Mouse (Mus musculus) embryonic facial prominence, embryonic 15.5 days (tissue): ENCODE measurements around the gene Gnaz. TPM values are rescaled to one million over a fixed set of nuclear protein-coding genes. Genes with fewer than 3 reads are reported as not detected.

ENCODE experiments used
- ATAC-seq: fragments of 200-750 bp; cut with Nextera tagmentation; 2 replicates; pipeline ENCODE4 v1.8.0; 2017; ENCODE audit warnings: low read depth, moderate TSS enrichment; ENCODE audit not compliant: insufficient number of reproducible peaks, low FRiP score, low TSS enrichment
- H3K27ac ChIP-seq: fragments of 300-500 bp; sonication (generic); replicated peaks from 2 replicates; pipeline ENCODE4 v1.5.1; 2015; ENCODE audit warnings: mild to moderate bottlenecking, inconsistent platforms
- H3K27me3 ChIP-seq: fragments of 300-500 bp; sonication (generic); 2 replicates; pipeline ENCODE4 v1.6.1; 2015; ENCODE audit warnings: inconsistent platforms
- H3K36me3 ChIP-seq: fragments of 300-500 bp; sonication (generic); 2 replicates; pipeline ENCODE4 v1.6.1; 2015; ENCODE audit warnings: mild to moderate bottlenecking, inconsistent platforms
- H3K4me1 ChIP-seq: fragments of 300-500 bp; sonication (generic); 2 replicates; pipeline ENCODE4 v1.6.1; 2015; ENCODE audit warnings: inconsistent platforms
- H3K4me2 ChIP-seq: fragments of 300-500 bp; sonication (generic); replicated peaks from 2 replicates; pipeline ENCODE4 v1.6.1; 2015; ENCODE audit warnings: mild to moderate bottlenecking, inconsistent platforms
- H3K4me3 ChIP-seq: fragments of 300-500 bp; sonication (generic); replicated peaks from 2 replicates; pipeline ENCODE4 v1.5.1; 2015; ENCODE audit warnings: mild to moderate bottlenecking, inconsistent platforms
- H3K9ac ChIP-seq: fragments of 300-500 bp; sonication (generic); 2 replicates; pipeline ENCODE4 v1.6.1; 2015; ENCODE audit warnings: inconsistent platforms
- H3K9me3 ChIP-seq: fragments of 300-500 bp; sonication (generic); replicated peaks from 2 replicates; pipeline ENCODE4 v1.6.1; 2016; ENCODE audit warnings: inconsistent platforms
- WGBS: fragments of 180-500 bp; shearing (Covaris S2); methylation state at CpG from one replicate; pipeline ENCODE4 v1.1.7; 2015; 5-methylcytosine and 5-hydroxymethylcytosine counted together
- polyA plus RNA-seq: library from polyadenylated mRNA; unstranded; fragments of >200 nt; fragmentation: Nextera tagmentation; extraction: Ambion mirVana; gene quantifications from 2 replicates; pipeline ENCODE4 v1.2.1, GENCODE M21; 2015

Gnaz gene
- 4.0 and 5.8 TPM in 2 replicates for polyA plus RNA-seq

GRCm38 (mm10) chr10:74966850-74967451 is at the start of gene Gnaz:
Gene Gnaz, plus strand, starts transcription at chr10:74967177.
- peaks cover 28% of the 10 kb centered on the region for H3K27me3 ChIP-seq
- H3K27ac ChIP-seq = no peak within 1 kb of the TSS
- peak; percentile 97 for ATAC-seq
- H3K9ac ChIP-seq = peak within 1 kb of the TSS; percentile 23
- no peaks in the 10 kb centered on the region for H3K9me3 ChIP-seq
- H3K36me3 ChIP-seq = no peaks in the 10 kb centered on the region
- H3K4me1 ChIP-seq = peaks cover 14% of the 10 kb centered on the region
- peak within 1 kb of the TSS; percentile 68 for H3K4me3 ChIP-seq
- under 1% methylated on average over 66 of the region's 83 CpGs for WGBS
- peak within 1 kb of the TSS; percentile 96 for H3K4me2 ChIP-seq

- no peak for ATAC-seq
- Histone ChIP-seq H3K9me3 (no peaks in the 10 kb centered on the region), H3K4me1 (no peaks in the 10 kb centered on the region), H3K27me3 (0 out of 2 replicates have a peak, but pooled peaks cover 5% of the 10 kb centered on the region), H3K27ac (no peak overlapping the region), H3K36me3 (no peaks in the 10 kb centered on the region), H3K4me3 (no peak overlapping the region), H3K9ac (no peak overlapping the region), H3K4me2 (no peak overlapping the region)
- WGBS = 33% methylated on average over 5 of the region's 5 CpGs
Observed at GRCm38 (mm10) chr10:74919277-74919676, 47.7 kb upstream of the Gnaz start.

- H3K4me2 ChIP-seq = no peak overlapping the region
- H3K4me1 ChIP-seq = peaks cover 5% of the 10 kb centered on the region
- H3K36me3 ChIP-seq = no peaks in the 10 kb centered on the region
- H3K9ac ChIP-seq = no peak overlapping the region
- ATAC-seq = peak; percentile 41; the same call in 1 of the 2 replicates
- H3K27ac ChIP-seq = no peak overlapping the region
- H3K9me3 ChIP-seq = no peaks in the 10 kb centered on the region
- 36% methylated on average over 17 of the region's 17 CpGs for WGBS
- H3K27me3 ChIP-seq = 0 out of 2 replicates have a peak, but pooled peaks cover 5% of the 10 kb centered on the region
- no peak overlapping the region for H3K4me3 ChIP-seq
Observed at GRCm38 (mm10) chr10:74920853-74921567, 46.0 kb upstream of the Gnaz start.

- 88% methylated on average over 11 of the region's 11 CpGs for WGBS
- Histone ChIP-seq H3K9ac (no peak overlapping the region), H3K27ac (no peak overlapping the region), H3K4me3 (no peak overlapping the region), H3K27me3 (0 out of 2 replicates have a peak, but pooled peaks cover 5% of the 10 kb centered on the region), H3K9me3 (no peaks in the 10 kb centered on the region), H3K4me1 (peaks cover 5% of the 10 kb centered on the region), H3K36me3 (no peaks in the 10 kb centered on the region), H3K4me2 (no peak overlapping the region)
- ATAC-seq = no peak
Observed at GRCm38 (mm10) chr10:74921614-74922013, 45.4 kb upstream of the Gnaz start.

- no peak overlapping the region for H3K4me3 ChIP-seq
- H3K4me2 ChIP-seq = no peak overlapping the region
- H3K9ac ChIP-seq = no peak overlapping the region
- H3K27me3 ChIP-seq = 0 out of 2 replicates have a peak, but pooled peaks cover 5% of the 10 kb centered on the region
- no peak overlapping the region for H3K27ac ChIP-seq
- WGBS = 54% methylated on average over 6 of the region's 6 CpGs
- ATAC-seq = 0 out of 2 replicates have a peak, but pooled peaks have one; percentile 30
- no peaks in the 10 kb centered on the region for H3K36me3 ChIP-seq
- no peaks in the 10 kb centered on the region for H3K9me3 ChIP-seq
- H3K4me1 ChIP-seq = peaks cover 5% of the 10 kb centered on the region
Observed at GRCm38 (mm10) chr10:74922763-74923162, 44.2 kb upstream of the Gnaz start.

- Histone ChIP-seq H3K9ac (no peak overlapping the region), H3K4me2 (no peak overlapping the region), H3K27ac (no peak overlapping the region), H3K9me3 (no peaks in the 10 kb centered on the region), H3K27me3 (0 out of 2 replicates have a peak, but pooled peaks cover 5% of the 10 kb centered on the region), H3K4me3 (no peak overlapping the region), H3K4me1 (peaks cover 5% of the 10 kb centered on the region), H3K36me3 (no peaks in the 10 kb centered on the region)
- 87% methylated on average over 14 of the region's 14 CpGs for WGBS
- ATAC-seq = no peak
Observed at GRCm38 (mm10) chr10:74924274-74924673, 42.7 kb upstream of the Gnaz start.

- Histone ChIP-seq H3K27ac (no peak overlapping the region), H3K9ac (no peak overlapping the region), H3K36me3 (no peaks in the 10 kb centered on the region), H3K9me3 (no peaks in the 10 kb centered on the region), H3K27me3 (0 out of 2 replicates have a peak, but pooled peaks cover 5% of the 10 kb centered on the region), H3K4me2 (peak overlapping the region; percentile 45), H3K4me3 (0 out of 2 replicates have a peak overlapping the region, but pooled peaks have one; percentile 10), H3K4me1 (peaks cover 5% of the 10 kb centered on the region)
- no peak for ATAC-seq
- 14% methylated on average over 21 of the region's 21 CpGs for WGBS
Observed at GRCm38 (mm10) chr10:74925324-74925723, 41.7 kb upstream of the Gnaz start.

- 85% methylated on average over 7 of the region's 7 CpGs for WGBS
- Histone ChIP-seq H3K9ac (no peak overlapping the region), H3K27ac (no peak overlapping the region), H3K4me3 (no peak overlapping the region), H3K4me1 (peaks cover 5% of the 10 kb centered on the region), H3K27me3 (no peaks in the 10 kb centered on the region), H3K36me3 (no peaks in the 10 kb centered on the region), H3K4me2 (no peak overlapping the region), H3K9me3 (no peaks in the 10 kb centered on the region)
- no peak for ATAC-seq
Observed at GRCm38 (mm10) chr10:74928276-74928675, 38.7 kb upstream of the Gnaz start.

- no peaks in the 10 kb centered on the region for H3K9me3 ChIP-seq
- no peak overlapping the region for H3K9ac ChIP-seq
- H3K27me3 ChIP-seq = no peaks in the 10 kb centered on the region
- no peak for ATAC-seq
- H3K27ac ChIP-seq = no peak overlapping the region
- H3K4me3 ChIP-seq = no peak overlapping the region
- H3K36me3 ChIP-seq = no peaks in the 10 kb centered on the region
- WGBS = 69% methylated on average over 6 of the region's 6 CpGs
- H3K4me2 ChIP-seq = no peak overlapping the region
- H3K4me1 ChIP-seq = peaks cover 5% of the 10 kb centered on the region
Observed at GRCm38 (mm10) chr10:74929578-74929977, 37.4 kb upstream of the Gnaz start.

GRCm38 (mm10) chr10:74930541-74930940 is 36.4 kb upstream of the Gnaz start:
- H3K36me3 ChIP-seq = no peaks in the 10 kb centered on the region
- no peak for ATAC-seq
- H3K4me1 ChIP-seq = peaks cover under 1% of the 10 kb centered on the region; the same call in 1 of the 2 replicates
- H3K9ac ChIP-seq = no peak overlapping the region
- no peak overlapping the region for H3K4me3 ChIP-seq
- H3K27ac ChIP-seq = no peak overlapping the region
- H3K27me3 ChIP-seq = no peaks in the 10 kb centered on the region
- WGBS = 62% methylated on average over 3 of the region's 3 CpGs
- no peaks in the 10 kb centered on the region for H3K9me3 ChIP-seq
- no peak overlapping the region for H3K4me2 ChIP-seq

GRCm38 (mm10) chr10:74931631-74932030 is 35.3 kb upstream of the Gnaz start:
- no peak overlapping the region for H3K27ac ChIP-seq
- H3K27me3 ChIP-seq = no peaks in the 10 kb centered on the region
- H3K36me3 ChIP-seq = no peaks in the 10 kb centered on the region
- 71% methylated on average over 6 of the region's 6 CpGs for WGBS
- no peak overlapping the region for H3K4me3 ChIP-seq
- H3K9me3 ChIP-seq = no peaks in the 10 kb centered on the region
- no peak overlapping the region for H3K9ac ChIP-seq
- no peaks in the 10 kb centered on the region for H3K4me1 ChIP-seq
- H3K4me2 ChIP-seq = no peak overlapping the region
- no peak for ATAC-seq
